Mouse (Mus musculus) embryonic fibroblast, embryonic 13.5 days (primary cell): ENCODE results near the gene Fam120b.

ENCODE experiments used
- CTCF ChIP-seq: IDR thresholded peaks from 2 replicates; pipeline ENCODE4 v1.5.1; 2011; ENCODE audit warnings: mild to moderate bottlenecking, control low read depth, low read length, moderate library complexity, borderline replicate concordance; ENCODE audit not compliant: insufficient read depth
- POLR2A ChIP-seq: IDR thresholded peaks from 2 replicates; pipeline ENCODE4 v1.6.1; 2011; ENCODE audit warnings: low read depth, mild to moderate bottlenecking, control low read depth, low read length, moderate library complexity

DNA sequence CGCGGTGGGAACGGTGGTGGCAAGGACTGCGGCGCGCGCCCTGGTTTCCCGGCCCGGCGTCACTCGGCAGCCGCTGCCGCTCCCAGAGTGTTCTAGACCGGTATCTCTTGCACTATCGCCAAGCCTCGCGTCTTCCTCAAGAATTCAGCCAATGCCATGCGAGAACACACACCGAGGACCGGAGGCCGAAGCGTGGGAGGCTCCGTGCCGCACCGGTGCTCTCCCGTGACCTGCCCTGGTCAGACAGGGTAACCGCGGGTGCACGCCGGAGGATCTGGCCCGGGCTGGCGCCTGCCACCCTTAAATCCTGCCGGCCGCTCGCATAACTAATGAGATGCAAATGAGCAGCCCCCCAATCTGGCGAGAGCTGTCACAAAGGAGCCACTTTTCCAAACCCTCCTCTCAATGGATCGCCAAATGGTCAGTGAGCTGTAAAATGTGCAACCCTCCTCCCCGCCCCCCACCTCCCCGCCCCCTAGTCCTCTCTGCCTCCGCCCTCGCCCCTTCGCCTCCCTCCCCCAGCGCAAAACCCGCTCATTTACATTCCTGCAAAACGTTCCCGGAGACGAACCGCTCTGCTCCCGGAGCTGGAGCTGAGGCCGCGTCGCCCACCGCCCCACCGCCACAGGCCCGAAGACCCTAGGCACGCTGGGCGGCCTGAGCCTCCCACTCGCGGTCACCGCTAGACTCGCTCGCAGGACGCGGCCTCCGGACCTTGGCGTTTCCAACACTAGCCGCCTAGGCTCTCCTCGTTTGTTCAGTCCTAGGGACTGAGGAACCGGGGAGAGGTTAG, 20.1 kb upstream of the Fam120b start:
- TF ChIP-seq CTCF (no peak), POLR2A (no peak)
